Comparison of ENCODE assay signal across 25 mouse cellular contexts in genomic region chr11:102035456-102035960, GRCm38 (mm10). TPM values are rescaled to one million over a fixed set of nuclear protein-coding genes. Genes with fewer than 3 reads are reported as not detected.
"Had no signal": no experiment of that assay in that cellular context is flagged by ENCODE, and none has a peak within 500 bp of the region (broad histone marks: within the 10 kb centered on the region; RNA-seq: fewer than 3 reads in every experiment).

No protein-coding gene starts in this region.

- H3K9ac ChIP-seq: lung, embryonic 14.5 days; midbrain, embryonic 13.5 days; midbrain, embryonic 15.5 days; neural tube, embryonic 13.5 days; neural tube, embryonic 15.5 days had no signal

- H3K27ac ChIP-seq: midbrain, embryonic 10.5 days; midbrain, embryonic 13.5 days; midbrain, embryonic 15.5 days; neural tube, embryonic 13.5 days; neural tube, embryonic 15.5 days had no signal

- ATAC-seq: midbrain, embryonic 13.5 days; midbrain, embryonic 15.5 days had no signal

- H3K9me3 ChIP-seq: midbrain, embryonic 10.5 days; midbrain, embryonic 13.5 days; midbrain, embryonic 15.5 days; neural tube, embryonic 13.5 days; neural tube, embryonic 15.5 days had no signal

- DNase-seq: lung, adult 18-20 months; lung, embryonic 14.5 days; lung, postnatal 10 days; lung, postnatal 4 days; right cerebral cortex, adult 18-20 months; right cerebral cortex, postnatal 25 days; right cerebral cortex, postnatal 4 days; spleen, adult 18-20 months; thymus, adult 18-20 months; thymus, postnatal 14 days; thymus, postnatal 36 days had no signal

- H3K4me2 ChIP-seq: lung, embryonic 14.5 days; midbrain, embryonic 13.5 days; midbrain, embryonic 15.5 days; neural tube, embryonic 13.5 days; neural tube, embryonic 15.5 days had no signal

- H3K36me3 ChIP-seq: midbrain, embryonic 10.5 days; midbrain, embryonic 13.5 days; midbrain, embryonic 15.5 days; neural tube, embryonic 13.5 days; neural tube, embryonic 15.5 days had no signal

- H3K4me3 ChIP-seq: midbrain, embryonic 10.5 days; midbrain, embryonic 13.5 days; midbrain, embryonic 15.5 days; myocyte; neural tube, embryonic 13.5 days; neural tube, embryonic 15.5 days had no signal

- H3K27me3 ChIP-seq: midbrain, embryonic 15.5 days; neural tube, embryonic 13.5 days; neural tube, embryonic 15.5 days had no signal

RNA-seq across cellular contexts. Expression of gene Cd300lg, which starts 5.8 kb away (rescaled TPM):
- polyA plus RNA-seq: myocyte had no signal

RNA-seq across cellular contexts. Expression of gene Mpp3, which starts 7.2 kb away (rescaled TPM):
- total RNA-seq: megakaryocyte, adult 5-6 weeks; megakaryocyte-erythroid progenitor cell, adult 5-6 weeks had no signal

RNA-seq across cellular contexts. Expression of gene Cfap97d1, which starts 51.4 kb away (rescaled TPM):
- total RNA-seq: megakaryocyte, adult 5-6 weeks; megakaryocyte-erythroid progenitor cell, adult 5-6 weeks had no signal
- polyA plus RNA-seq: lung, embryonic 14.5 days; lung, embryonic 16.5 days; midbrain, embryonic 10.5 days; midbrain, embryonic 13.5 days; midbrain, embryonic 15.5 days; myocyte; neural tube, embryonic 11.5 days; neural tube, embryonic 13.5 days; neural tube, embryonic 15.5 days; small intestine, adult 2 months; stomach, embryonic 14.5 days; stomach, embryonic 16.5 days; thymus, postnatal 0 days had no signal
